Mouse (Mus musculus): ENCODE data around the gene Higd1c. TPM values are rescaled to one million over a fixed set of nuclear protein-coding genes. Genes with fewer than 3 reads are reported as not detected.
A peak's percentile ranks its signal among the peaks of the same experiment; 100 is the strongest.
"Not testable (repeated sequence)": the region's sequence is repeated elsewhere in the genome, so short reads cannot be mapped to it uniquely, and the experiment has no call there.

The Higd1c gene
- polyA plus RNA-seq, 1 experiment from 2014 or later, result not detected

DNA sequence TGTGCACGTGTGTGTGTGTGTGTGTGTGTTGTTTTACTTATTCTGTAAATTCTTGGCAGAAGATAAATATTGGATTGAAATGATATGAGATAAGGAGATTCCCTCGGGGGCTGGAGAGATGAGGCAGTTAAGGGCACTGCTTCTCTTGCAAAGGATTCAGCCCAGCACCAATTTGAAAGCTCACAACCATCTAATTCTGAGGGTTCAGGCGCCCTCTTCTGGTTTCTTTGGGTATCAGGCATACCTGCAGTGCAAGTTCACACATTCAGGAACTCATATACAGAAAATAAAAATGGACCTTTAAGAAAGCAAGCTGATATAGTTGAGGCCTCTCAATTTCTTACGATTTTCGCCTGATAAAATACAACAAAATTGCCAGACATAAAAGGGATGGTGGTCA, 10.7 kb downstream of the Higd1c start:
- Histone ChIP-seq H3K36me3 (no peaks in the 10 kb centered on the region), H3K4me3 (replicated peaks) (no peak overlapping the region), H3K9ac (replicated peaks) (no peak overlapping the region), H3K9me3 (no peaks in the 10 kb centered on the region), H3K4me2 (replicated peaks) (no peak overlapping the region), H3K27ac (no peak overlapping the region), H3K4me1 (replicated peaks) (no peaks in the 10 kb centered on the region), H3K27me3 (no peaks in the 10 kb centered on the region)
- ATAC-seq, result no peak
- 38% methylated on average over 5 of the region's 5 CpGs for WGBS

DNA sequence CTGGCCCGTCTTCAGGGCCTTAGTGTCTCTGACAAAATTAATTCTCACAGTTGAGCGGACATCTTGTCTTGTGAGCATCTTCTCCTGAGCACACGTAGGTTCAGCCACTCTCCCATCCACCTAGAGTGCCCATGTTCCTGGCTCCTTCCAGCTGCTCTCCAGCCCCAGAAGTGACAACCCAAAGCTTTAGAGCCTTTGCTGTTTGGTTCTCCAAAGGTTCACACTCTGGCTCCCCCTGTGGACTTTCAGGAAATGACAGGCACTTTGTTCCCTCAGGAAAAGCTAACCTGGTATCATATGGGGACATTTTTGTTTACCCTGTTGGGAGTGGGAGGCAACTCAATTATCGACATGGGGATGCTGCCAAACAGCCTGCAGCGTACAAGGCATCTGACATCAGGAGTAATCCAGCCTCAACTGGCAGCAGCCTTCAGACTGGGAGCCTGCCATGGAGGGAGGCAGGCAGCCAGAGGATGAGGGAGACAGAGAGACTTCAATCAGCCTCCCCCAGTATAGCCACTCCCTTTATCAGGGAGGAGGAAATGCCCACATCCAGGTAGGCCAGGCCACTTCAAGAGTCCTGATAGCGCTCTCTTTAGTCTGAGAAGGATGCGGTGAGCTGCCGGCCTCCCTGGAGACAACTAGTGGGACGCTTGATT, 13.6 kb downstream of the Higd1c start:
- not testable (repeated sequence) for H3K4me3 ChIP-seq (replicated peaks); H3K4me1 ChIP-seq (replicated peaks); H3K27me3 ChIP-seq; H3K9ac ChIP-seq (replicated peaks); H3K4me2 ChIP-seq (replicated peaks); H3K9me3 ChIP-seq; H3K27ac ChIP-seq; H3K36me3 ChIP-seq
- 21% methylated on average over 3 of the region's 9 CpGs for WGBS
- peak; percentile 55; the same call in 1 of the 2 replicates for ATAC-seq

DNA sequence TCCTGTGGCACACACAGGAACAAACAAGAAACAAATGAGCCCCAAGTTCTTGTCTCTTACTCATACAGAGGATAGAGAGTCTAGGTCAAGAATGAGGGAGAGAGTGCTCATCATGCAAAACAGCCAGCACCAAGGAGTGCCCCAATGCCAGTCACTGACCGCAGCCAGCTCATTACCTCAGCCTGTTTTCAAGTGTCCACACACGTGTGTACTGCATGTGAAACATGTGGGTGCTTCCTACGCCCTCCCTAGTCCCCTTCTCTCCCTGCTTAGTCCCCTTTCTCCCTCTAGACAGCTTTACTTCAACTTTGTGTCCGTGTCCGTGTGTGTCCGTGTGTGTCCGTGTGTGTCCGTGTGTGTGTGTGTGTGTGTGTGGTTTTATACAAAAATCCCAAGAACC, 15.3 kb downstream of the Higd1c start:
- Histone ChIP-seq H3K9ac (replicated peaks) (no peak overlapping the region), H3K4me1 (replicated peaks) (no peaks in the 10 kb centered on the region), H3K9me3 (no peaks in the 10 kb centered on the region), H3K27me3 (no peaks in the 10 kb centered on the region), H3K4me3 (replicated peaks) (no peak overlapping the region), H3K27ac (no peak overlapping the region), H3K4me2 (replicated peaks) (no peak overlapping the region), H3K36me3 (no peaks in the 10 kb centered on the region)
- 84% methylated on average over 8 of the region's 8 CpGs for WGBS
- ATAC-seq, result no peak

DNA sequence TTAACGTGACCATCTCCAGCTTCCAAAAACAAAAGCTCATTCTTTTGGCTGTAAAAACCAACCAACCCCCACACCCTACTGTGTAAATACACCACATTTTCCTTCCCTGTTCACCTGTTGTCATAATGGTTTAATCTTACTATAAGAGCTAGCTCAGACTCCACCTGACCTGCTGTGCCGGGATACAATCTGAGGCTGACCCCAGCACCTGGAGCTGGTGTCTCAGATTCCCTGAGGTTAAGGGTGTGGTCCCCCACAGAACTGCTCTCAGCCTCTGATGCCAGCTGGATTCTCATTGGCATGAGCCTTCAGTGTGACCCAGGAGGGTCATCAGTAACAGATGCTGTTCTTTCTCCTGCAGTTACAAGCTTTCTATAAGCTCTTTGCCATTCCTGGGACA, 15.8 kb downstream of the Higd1c start:
- no peaks in the 10 kb centered on the region for H3K4me1 ChIP-seq (replicated peaks)
- H3K4me2 ChIP-seq (replicated peaks), result no peak overlapping the region
- WGBS, result 79% methylated on average over 2 of the region's 2 CpGs
- H3K36me3 ChIP-seq, result no peaks in the 10 kb centered on the region
- H3K27me3 ChIP-seq, result no peaks in the 10 kb centered on the region
- ATAC-seq, result no peak
- no peak overlapping the region for H3K9ac ChIP-seq (replicated peaks)
- no peak overlapping the region for H3K4me3 ChIP-seq (replicated peaks)
- no peaks in the 10 kb centered on the region for H3K9me3 ChIP-seq
- no peak overlapping the region for H3K27ac ChIP-seq

DNA sequence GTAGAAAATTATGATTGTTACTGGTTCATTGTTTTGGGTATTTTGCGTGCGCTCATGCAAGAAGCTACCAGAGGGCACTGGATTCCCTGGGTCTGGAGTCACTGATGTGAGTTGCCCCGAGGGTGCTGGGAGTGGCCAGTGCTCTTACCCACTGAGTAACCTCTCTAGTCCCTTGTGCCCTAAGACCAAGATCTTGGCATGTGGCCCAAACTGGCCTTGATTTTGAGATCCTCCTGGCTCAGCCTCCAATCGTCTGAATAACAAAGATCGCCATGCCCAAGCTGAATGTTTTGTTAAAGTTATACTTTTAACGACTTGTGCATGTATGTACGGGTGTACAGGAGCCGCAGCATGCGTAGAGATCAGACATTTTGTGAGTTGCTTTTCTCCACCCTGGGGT, 21.4 kb downstream of the Higd1c start:
- H3K9ac ChIP-seq (replicated peaks), result no peak overlapping the region
- WGBS, result 90% methylated on average over 9 of the region's 9 CpGs
- ATAC-seq, result no peak
- H3K27me3 ChIP-seq, result no peaks in the 10 kb centered on the region
- no peaks in the 10 kb centered on the region for H3K4me1 ChIP-seq (replicated peaks)
- no peaks in the 10 kb centered on the region for H3K9me3 ChIP-seq
- no peak overlapping the region for H3K4me3 ChIP-seq (replicated peaks)
- no peak overlapping the region for H3K27ac ChIP-seq
- H3K36me3 ChIP-seq, result no peaks in the 10 kb centered on the region
- no peak overlapping the region for H3K4me2 ChIP-seq (replicated peaks)

DNA sequence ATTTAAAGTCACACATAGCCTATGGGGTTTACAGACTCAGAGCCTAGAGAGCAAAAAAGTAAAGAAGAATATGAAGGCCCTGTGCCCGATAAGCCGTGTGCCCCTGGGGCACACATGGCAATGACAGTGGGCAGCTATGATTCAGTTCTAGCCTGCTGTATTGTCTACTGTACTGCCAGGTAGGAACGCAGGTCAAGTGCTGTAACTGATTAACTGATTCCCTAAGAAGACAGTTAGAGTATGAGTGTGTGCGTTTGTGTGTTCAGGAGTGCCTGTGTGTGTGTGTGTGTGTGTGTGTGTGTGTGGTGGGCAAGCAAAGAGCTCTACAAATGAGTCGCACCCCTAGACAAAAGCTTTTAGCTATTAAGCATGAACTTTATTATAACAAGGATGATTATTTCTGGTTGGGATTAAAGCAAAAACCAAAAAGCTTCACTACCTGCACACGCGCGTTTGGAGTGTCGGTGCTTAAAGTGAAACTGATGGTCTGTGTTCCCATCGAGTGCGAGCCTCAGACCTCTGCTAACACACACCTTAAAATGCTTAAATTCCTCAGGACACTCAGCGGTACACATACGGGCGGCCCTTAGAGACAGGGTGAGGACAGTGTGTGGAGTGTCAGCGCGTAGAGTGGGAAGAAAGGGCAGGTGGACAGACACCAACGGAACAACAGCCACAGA, 23.3 kb downstream of the Higd1c start:
- Histone ChIP-seq H3K27ac (no peak overlapping the region), H3K4me1 (replicated peaks) (no peaks in the 10 kb centered on the region), H3K9me3 (no peaks in the 10 kb centered on the region), H3K36me3 (no peaks in the 10 kb centered on the region), H3K4me3 (replicated peaks) (no peak overlapping the region), H3K27me3 (no peaks in the 10 kb centered on the region), H3K4me2 (replicated peaks) (no peak overlapping the region), H3K9ac (replicated peaks) (no peak overlapping the region)
- no peak for ATAC-seq
- WGBS, result 96% methylated on average over 17 of the region's 17 CpGs

DNA sequence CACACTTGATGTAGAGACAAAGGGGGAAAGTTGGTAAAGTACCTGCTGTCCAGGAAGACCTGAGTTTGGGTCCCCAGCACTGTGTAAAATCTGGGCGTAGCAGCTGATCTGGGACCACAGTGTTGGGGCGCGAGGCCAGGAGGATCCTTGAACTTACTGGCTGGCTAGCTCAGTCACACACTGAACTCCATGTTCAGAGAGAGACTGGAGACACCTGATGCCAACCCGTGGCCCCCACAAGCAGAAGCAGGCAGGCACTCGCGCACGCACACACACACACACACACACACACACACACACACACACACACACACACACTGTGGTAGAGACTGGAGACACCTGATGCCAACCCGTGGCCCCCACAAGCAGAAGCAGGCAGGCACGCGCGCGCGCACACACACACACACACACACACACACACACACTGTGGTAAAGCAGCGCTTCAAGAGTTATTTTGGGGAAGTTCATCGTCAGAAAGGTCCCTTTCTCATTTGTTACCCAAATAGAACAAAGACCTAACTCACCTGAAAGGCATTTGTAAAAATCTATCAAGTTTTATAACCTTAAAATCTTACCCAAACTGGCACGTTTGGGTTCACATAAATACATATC, 24.0 kb downstream of the Higd1c start:
- Histone ChIP-seq H3K4me1 (replicated peaks) (no peaks in the 10 kb centered on the region), H3K4me3 (replicated peaks) (no peak overlapping the region), H3K27me3 (no peaks in the 10 kb centered on the region), H3K36me3 (peaks cover 5% of the 10 kb centered on the region), H3K27ac (no peak overlapping the region), H3K4me2 (replicated peaks) (no peak overlapping the region), H3K9me3 (no peaks in the 10 kb centered on the region), H3K9ac (replicated peaks) (no peak overlapping the region)
- WGBS, result 94% methylated on average over 14 of the region's 16 CpGs
- no peak for ATAC-seq

DNA sequence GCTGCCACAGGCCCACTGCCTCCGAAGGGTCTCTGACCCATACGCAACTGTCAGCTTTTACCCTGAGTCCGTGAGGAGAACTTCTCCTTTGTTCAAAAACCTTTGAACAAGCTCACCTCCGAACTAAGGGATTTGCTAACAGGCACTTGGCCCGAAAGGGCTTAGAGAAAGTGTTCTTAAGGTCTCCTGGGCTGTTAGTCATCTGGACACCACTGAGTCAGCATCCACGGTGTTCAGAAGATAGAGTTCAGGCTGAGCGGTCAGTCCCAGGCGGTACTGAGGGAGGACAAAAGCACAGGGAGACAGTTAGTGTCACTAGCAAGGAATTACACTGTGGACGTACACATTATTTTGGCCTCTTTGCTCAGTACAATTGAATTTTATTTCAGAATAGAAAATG, 24.5 kb downstream of the Higd1c start:
- Histone ChIP-seq H3K4me1 (replicated peaks) (no peaks in the 10 kb centered on the region), H3K36me3 (peaks cover 11% of the 10 kb centered on the region), H3K9me3 (no peaks in the 10 kb centered on the region), H3K27ac (no peak overlapping the region), H3K4me2 (replicated peaks) (no peak overlapping the region), H3K4me3 (replicated peaks) (no peak overlapping the region), H3K9ac (replicated peaks) (no peak overlapping the region), H3K27me3 (no peaks in the 10 kb centered on the region)
- WGBS, result 58% methylated on average over 9 of the region's 9 CpGs
- no peak for ATAC-seq

DNA sequence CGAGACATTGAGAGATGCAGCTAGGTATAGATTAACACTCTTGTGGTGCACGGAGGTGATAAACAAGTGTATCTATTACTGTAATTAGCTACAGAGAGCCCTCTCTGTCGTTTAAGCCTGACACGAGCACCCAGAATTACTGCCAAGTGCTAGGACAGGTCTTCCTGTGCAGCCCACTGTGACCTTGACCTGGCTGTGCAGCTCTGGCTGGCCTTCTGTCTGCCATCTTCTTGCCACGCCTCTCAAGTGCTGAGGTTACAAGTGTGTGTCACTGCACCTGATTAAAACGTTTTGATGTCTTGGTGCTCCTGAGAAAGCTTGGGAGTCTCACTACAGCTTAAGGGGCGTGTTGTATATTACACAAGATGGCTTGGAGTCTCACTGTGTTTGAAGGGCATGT, 26.7 kb downstream of the Higd1c start:
- H3K9me3 ChIP-seq, result no peaks in the 10 kb centered on the region
- no peak overlapping the region for H3K4me3 ChIP-seq (replicated peaks)
- no peak overlapping the region for H3K9ac ChIP-seq (replicated peaks)
- no peak for ATAC-seq
- no peaks in the 10 kb centered on the region for H3K4me1 ChIP-seq (replicated peaks)
- no peaks in the 10 kb centered on the region for H3K27me3 ChIP-seq
- WGBS, result 82% methylated on average over 7 of the region's 7 CpGs
- H3K36me3 ChIP-seq, result peaks cover 33% of the 10 kb centered on the region
- no peak overlapping the region for H3K4me2 ChIP-seq (replicated peaks)
- H3K27ac ChIP-seq, result no peak overlapping the region

DNA sequence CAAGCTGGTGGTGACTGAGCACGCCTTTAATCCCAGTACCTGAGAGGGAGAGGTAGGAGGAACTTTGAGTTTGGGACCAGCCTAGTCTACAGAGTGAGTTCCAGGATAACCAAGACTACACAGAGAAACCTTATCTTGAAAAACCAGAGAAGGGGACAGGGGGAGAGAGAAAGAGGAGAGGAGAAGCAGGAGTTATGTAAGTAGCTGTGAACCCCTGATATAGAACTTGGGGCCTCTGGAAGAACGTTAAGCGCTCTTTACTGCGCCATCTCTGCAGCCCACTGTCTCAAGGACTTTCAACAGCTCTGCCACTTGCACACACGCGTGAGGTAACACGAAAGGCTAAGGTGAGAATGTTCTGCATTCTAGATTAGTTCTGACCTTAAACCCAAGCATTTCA, 27.3 kb downstream of the Higd1c start:
- 89% methylated on average over 7 of the region's 7 CpGs for WGBS
- ATAC-seq, result no peak

DNA sequence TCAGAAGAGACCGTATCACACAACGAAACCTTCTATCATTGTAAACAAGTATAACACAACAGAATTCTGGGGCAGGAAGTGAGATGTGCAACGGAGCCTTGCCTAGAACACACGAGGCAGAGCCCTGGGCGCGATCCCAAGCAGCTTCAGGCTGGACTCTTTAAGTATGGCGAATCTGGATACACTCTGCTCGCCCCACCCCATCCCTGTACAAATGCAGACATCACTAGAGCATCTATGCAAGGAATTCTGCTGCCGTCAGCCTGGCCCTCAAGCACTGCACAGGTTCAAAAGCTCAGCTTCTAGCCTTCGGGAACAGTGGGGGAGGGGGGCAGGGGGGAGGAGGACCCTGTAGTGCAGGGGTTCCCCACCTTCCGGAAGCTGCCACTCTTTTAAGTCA, 28.7 kb downstream of the Higd1c start:
- H3K27ac ChIP-seq, result no peak overlapping the region
- H3K4me1 ChIP-seq (replicated peaks), result no peaks in the 10 kb centered on the region
- 88% methylated on average over 11 of the region's 11 CpGs for WGBS
- no peak for ATAC-seq
- H3K36me3 ChIP-seq, result peaks cover 52% of the 10 kb centered on the region
- H3K27me3 ChIP-seq, result no peaks in the 10 kb centered on the region
- H3K9ac ChIP-seq (replicated peaks), result no peak overlapping the region
- H3K9me3 ChIP-seq, result no peaks in the 10 kb centered on the region
- no peak overlapping the region for H3K4me2 ChIP-seq (replicated peaks)
- no peak overlapping the region for H3K4me3 ChIP-seq (replicated peaks)

More for the DNA sequence above, 27.3 kb downstream of the Higd1c start:
- H3K27me3 ChIP-seq, result no peaks in the 10 kb centered on the region
- H3K4me1 ChIP-seq (replicated peaks), result no peaks in the 10 kb centered on the region
- H3K9ac ChIP-seq (replicated peaks), result no peak overlapping the region
- H3K4me3 ChIP-seq (replicated peaks), result no peak overlapping the region
- no peak overlapping the region for H3K27ac ChIP-seq
- H3K36me3 ChIP-seq, result peaks cover 38% of the 10 kb centered on the region
- no peak overlapping the region for H3K4me2 ChIP-seq (replicated peaks)
- H3K9me3 ChIP-seq, result no peaks in the 10 kb centered on the region

DNA sequence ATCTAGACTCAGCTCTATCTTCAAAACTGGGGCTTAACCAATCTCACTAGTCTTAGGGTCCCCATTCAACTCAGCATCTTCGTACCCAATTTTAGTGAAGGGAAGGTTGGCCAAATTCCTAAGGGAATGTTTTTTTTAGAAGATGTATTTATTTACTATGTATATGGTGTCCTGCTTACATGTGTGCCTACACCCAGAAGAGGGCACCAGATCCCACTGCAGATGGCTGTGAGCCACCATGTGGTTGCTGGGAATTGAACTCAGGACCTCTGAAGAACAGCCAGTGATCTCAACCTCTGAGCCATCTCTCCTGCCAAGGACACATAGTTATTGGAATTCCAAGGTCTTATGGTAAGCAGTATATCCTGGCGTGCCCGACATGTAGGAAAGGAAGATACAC, 31.2 kb downstream of the Higd1c start:
- WGBS, result 97% methylated on average over 3 of the region's 3 CpGs
- Histone ChIP-seq H3K27me3 (no peaks in the 10 kb centered on the region), H3K9me3 (no peaks in the 10 kb centered on the region), H3K4me2 (replicated peaks) (no peak overlapping the region), H3K4me3 (replicated peaks) (no peak overlapping the region), H3K27ac (no peak overlapping the region), H3K36me3 (peaks cover 78% of the 10 kb centered on the region), H3K4me1 (replicated peaks) (no peaks in the 10 kb centered on the region), H3K9ac (replicated peaks) (no peak overlapping the region)
- no peak for ATAC-seq
